In the genomic region with DNA sequence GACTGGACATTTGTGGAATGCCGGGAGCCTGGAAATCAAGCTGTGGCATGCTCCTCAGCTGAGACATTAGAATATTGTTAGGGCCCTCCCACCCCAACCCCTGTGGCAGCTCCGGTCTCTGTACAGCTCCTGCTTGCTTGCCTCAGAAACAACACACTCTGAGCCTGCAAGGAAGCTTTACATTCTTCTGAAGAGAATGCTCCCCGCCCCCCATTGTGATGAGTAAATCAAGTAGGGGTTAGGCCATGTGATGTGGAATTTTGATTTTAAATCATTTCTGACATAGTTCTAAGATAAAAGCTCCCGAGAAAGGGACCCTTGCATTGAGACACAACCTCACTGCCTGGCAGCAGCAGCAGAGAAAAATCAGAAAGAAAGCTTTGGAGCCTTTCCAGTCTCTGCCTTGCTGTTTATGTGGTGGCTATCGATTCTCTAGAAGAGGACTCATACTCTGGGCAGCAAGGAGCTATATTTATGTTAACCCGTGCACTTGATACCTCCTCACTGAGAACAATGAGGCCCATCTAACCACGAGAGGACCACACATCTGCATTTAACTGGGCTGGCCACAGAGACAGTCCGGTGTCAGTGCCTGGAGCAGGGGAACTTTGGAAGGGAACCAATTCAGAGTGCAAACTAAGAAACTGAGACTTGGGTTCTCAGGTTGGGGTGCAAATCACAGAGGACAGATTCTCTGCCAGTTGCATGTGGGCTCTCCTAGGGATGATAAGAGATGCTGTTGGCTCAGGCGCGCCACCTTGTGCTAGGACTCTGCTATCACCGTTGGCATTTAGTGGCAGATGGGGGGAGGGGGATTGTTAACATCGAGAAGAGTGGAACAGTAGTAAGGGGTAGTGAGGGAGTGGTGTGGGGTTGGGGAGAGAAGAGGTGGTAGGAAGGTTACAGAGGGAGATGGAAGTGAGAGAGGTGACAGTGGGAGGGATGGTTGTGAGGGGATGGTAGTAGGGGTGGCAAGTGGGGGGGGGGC, we compare ENCODE assay signal across 8 mouse cellular contexts.
DNase-seq lines count a peak whose midpoint lies in the region; ATAC-seq and TF ChIP-seq lines count a peak whose summit lies in the region.

No protein-coding gene starts in this region.

- TF ChIP-seq EP300 in stomach, postnatal 0 days (optimal IDR thresholded peaks at IDR 0.05), result no peak

- peak; percentile 9 to 58 for DNase-seq in spleen, postnatal 10 days (ENCODE audit: low spot score in 2 of 2)
- no peak for DNase-seq in spleen, adult 12 weeks (ENCODE audit: low spot score)
- peak; percentile 15 for DNase-seq in gastrocnemius, postnatal 25 days
- DNase-seq in left cerebral cortex, postnatal 4 days, result peak; percentile 79
- DNase-seq in midbrain, embryonic 11.5 days (ENCODE audit: low spot score, missing footprints), result peak; percentile 98
- peak; percentile 73 for DNase-seq in stomach, postnatal 0 days (ENCODE audit: low spot score)

- H3K9me3 ChIP-seq in intestine, embryonic 16.5 days (ENCODE audit: control insufficient read depth, low read length), result no peaks in the 10 kb centered on the region
- no peaks in the 10 kb centered on the region for H3K9me3 ChIP-seq in midbrain, embryonic 11.5 days (ENCODE audit: control insufficient read depth, low read length)
- H3K9me3 ChIP-seq in stomach, postnatal 0 days (ENCODE audit: control insufficient read depth, low read length), result no peaks in the 10 kb centered on the region

- peak; percentile 63 for ATAC-seq in intestine, embryonic 16.5 days
- ATAC-seq in midbrain, embryonic 11.5 days (ENCODE audit: low FRiP score), result peak; percentile 83
- peak; percentile 45; the same call in 1 of the 2 replicates for ATAC-seq in stomach, postnatal 0 days (ENCODE audit: low FRiP score, low TSS enrichment)

- no peaks in the 10 kb centered on the region for H3K36me3 ChIP-seq in intestine, embryonic 16.5 days (ENCODE audit: control insufficient read depth, insufficient read depth, low read length)
- no peaks in the 10 kb centered on the region for H3K36me3 ChIP-seq in midbrain, embryonic 11.5 days (ENCODE audit: control insufficient read depth, insufficient read depth, low read length)
- H3K36me3 ChIP-seq in stomach, postnatal 0 days (ENCODE audit: control insufficient read depth, insufficient read depth, low read length), result no peaks in the 10 kb centered on the region

- no peak overlapping the region for H3K9ac ChIP-seq in intestine, embryonic 16.5 days (ENCODE audit: low read depth, low read length)
- peak overlapping the region; percentile 16; the same call in 1 of the 2 replicates for H3K9ac ChIP-seq in midbrain, embryonic 11.5 days (ENCODE audit: low read length)
- H3K9ac ChIP-seq in stomach, postnatal 0 days (ENCODE audit: low read length), result no peak overlapping the region

- H3K27ac ChIP-seq in cortical plate, adult 2 months (ENCODE audit: insufficient read depth, low read length), result no peak overlapping the region
- H3K27ac ChIP-seq in intestine, embryonic 16.5 days (ENCODE audit: low read length), result no peak overlapping the region
- H3K27ac ChIP-seq in midbrain, embryonic 11.5 days (ENCODE audit: low read depth, low read length), result no peak overlapping the region
- 0 out of 2 replicates have a peak overlapping the region, but pooled peaks have one; percentile 0 for H3K27ac ChIP-seq in stomach, postnatal 0 days (replicated peaks)

- peaks cover 8% of the 10 kb centered on the region for H3K4me1 ChIP-seq in cortical plate, adult 2 months (ENCODE audit: control insufficient read depth, insufficient read depth, low read length)
- no peaks in the 10 kb centered on the region for H3K4me1 ChIP-seq in intestine, embryonic 16.5 days (ENCODE audit: control insufficient read depth, insufficient read depth, low read length)
- H3K4me1 ChIP-seq in midbrain, embryonic 11.5 days (ENCODE audit: control insufficient read depth, insufficient read depth, low read length), result peaks cover 12% of the 10 kb centered on the region
- H3K4me1 ChIP-seq in stomach, postnatal 0 days (replicated peaks; ENCODE audit: control insufficient read depth, insufficient read depth), result no peaks in the 10 kb centered on the region

- H3K4me3 ChIP-seq in cortical plate, adult 2 months (ENCODE audit: insufficient read depth, low read length), result no peak overlapping the region
- no peak overlapping the region for H3K4me3 ChIP-seq in intestine, embryonic 16.5 days (ENCODE audit: low read length)
- H3K4me3 ChIP-seq in midbrain, embryonic 11.5 days (ENCODE audit: low read depth, low read length), result no peak overlapping the region
- H3K4me3 ChIP-seq in stomach, postnatal 0 days (ENCODE audit: low read depth, low read length), result no peak overlapping the region

- WGBS in intestine, embryonic 16.5 days, result 21% methylated on average over 12 of the region's 12 CpGs
- WGBS in midbrain, embryonic 11.5 days, result 20% methylated on average over 12 of the region's 12 CpGs
- WGBS in stomach, postnatal 0 days, result 16% methylated on average over 12 of the region's 12 CpGs

- H3K4me2 ChIP-seq in intestine, embryonic 16.5 days (ENCODE audit: low read depth, low read length), result no peak overlapping the region
- no peak overlapping the region for H3K4me2 ChIP-seq in midbrain, embryonic 11.5 days
- H3K4me2 ChIP-seq in stomach, postnatal 0 days (replicated peaks; ENCODE audit: low read depth), result no peak overlapping the region; the same call in 1 of the 2 replicates

- peak; percentile 87 for TF ChIP-seq CTCF in cortical plate, adult 2 months (IDR thresholded peaks at IDR 0.05; ENCODE audit: extremely low read depth, insufficient read depth, low read length)
- peak; percentile 95 for TF ChIP-seq CTCF in stomach, postnatal 0 days (IDR thresholded peaks at IDR 0.05; ENCODE audit: low read depth)

- no peak for TF ChIP-seq POLR2A in cortical plate, adult 2 months (IDR thresholded peaks at IDR 0.05; ENCODE audit: extremely low read depth, insufficient read depth, low read length)

- no peaks in the 10 kb centered on the region for H3K27me3 ChIP-seq in intestine, embryonic 16.5 days (replicated peaks; ENCODE audit: control insufficient read depth, insufficient read depth, low read length)
- no peaks in the 10 kb centered on the region for H3K27me3 ChIP-seq in midbrain, embryonic 11.5 days (ENCODE audit: control insufficient read depth, insufficient read depth, low read length)
- H3K27me3 ChIP-seq in stomach, postnatal 0 days (ENCODE audit: control insufficient read depth, insufficient read depth, low read length), result no peaks in the 10 kb centered on the region

- intact Hi-C loops in left cerebral cortex, postnatal 4 days (cut with DNase I), result no loop called here
